Mouse (Mus musculus) midbrain, embryonic 14.5 days (tissue): ENCODE data around the gene Arl15. TPM values are rescaled to one million over a fixed set of nuclear protein-coding genes. Genes with fewer than 3 reads are reported as not detected.

Experiments used
- ATAC-seq: fragments of 200-750 bp; cut with Nextera tagmentation; 2 replicates; pipeline ENCODE4 v1.8.0; 2017; ENCODE audit warnings: moderate number of reproducible peaks, moderate library complexity; ENCODE audit not compliant: low FRiP score, low TSS enrichment
- DNase-seq: peaks from one replicate; pipeline ENCODE4 v3.0.0-alpha.2; 2015
- H3K27ac ChIP-seq: fragments of 300-500 bp; sonication (generic); replicated peaks from 2 replicates; pipeline ENCODE4 v1.5.1; 2014; ENCODE audit warnings: mild to moderate bottlenecking, low read depth, low read length, moderate library complexity
- H3K27me3 ChIP-seq: fragments of 300-500 bp; sonication (generic); 2 replicates; pipeline ENCODE4 v1.6.1; 2014; ENCODE audit warnings: low read length, control low read depth, mixed read lengths; ENCODE audit not compliant: control insufficient read depth, insufficient read depth
- H3K36me3 ChIP-seq: fragments of 300-500 bp; sonication (generic); 2 replicates; pipeline ENCODE4 v1.6.1; 2014; ENCODE audit warnings: low read length, control low read depth; ENCODE audit not compliant: control insufficient read depth, insufficient read depth
- H3K4me1 ChIP-seq: fragments of 300-500 bp; sonication (generic); 2 replicates; pipeline ENCODE4 v1.6.1; 2014; ENCODE audit warnings: mild to moderate bottlenecking, antibody characterized with exemption, low read length, control low read depth; ENCODE audit not compliant: control insufficient read depth, insufficient read depth
- H3K4me2 ChIP-seq: fragments of 300-500 bp; sonication (generic); 2 replicates; pipeline ENCODE4 v1.6.1; 2014; ENCODE audit warnings: mild to moderate bottlenecking, low read length, moderate library complexity
- H3K4me3 ChIP-seq: fragments of 300-500 bp; sonication (generic); replicated peaks from 2 replicates; pipeline ENCODE4 v1.5.1; 2014; ENCODE audit warnings: low read depth, low read length
- H3K9ac ChIP-seq: fragments of 300-500 bp; sonication (generic); replicated peaks from 2 replicates; pipeline ENCODE4 v1.6.1; 2014; ENCODE audit warnings: mild to moderate bottlenecking, low read length, moderate library complexity
- H3K9me3 ChIP-seq: fragments of 300-500 bp; sonication (generic); 2 replicates; pipeline ENCODE4 v1.6.1; 2016; ENCODE audit warnings: low read length, control low read depth, mixed read lengths; ENCODE audit not compliant: control insufficient read depth
- WGBS: fragments of 180-500 bp; shearing (Covaris S2); extraction: QIAGEN DNeasy Blood & Tissue Kit; methylation state at CpG from one replicate; pipeline ENCODE4 v1.1.7; 2014; 5-methylcytosine and 5-hydroxymethylcytosine counted together
- polyA plus RNA-seq: library from polyadenylated mRNA; unstranded; fragments of >200 nt; fragmentation: Nextera tagmentation; extraction: Ambion mirVana; gene quantifications from 2 replicates; pipeline ENCODE4 v1.2.1, GENCODE M21; 2014

Arl15 gene
- polyA plus RNA-seq, 1 experiment from 2014 or later, result 24.5 TPM

GRCm38 (mm10) chr13:113830805-113831204 lies 36.5 kb downstream of the Arl15 start:
- no peaks in the 10 kb centered on the region for H3K36me3 ChIP-seq
- no peaks in the 10 kb centered on the region for H3K4me1 ChIP-seq
- no peak for DNase-seq
- 0 out of 2 replicates have a peak, but pooled peaks cover 8% of the 10 kb centered on the region for H3K9me3 ChIP-seq
- no peak overlapping the region for H3K4me3 ChIP-seq
- WGBS, result 89% methylated on average over 3 of the region's 3 CpGs
- H3K27me3 ChIP-seq, result no peaks in the 10 kb centered on the region
- H3K27ac ChIP-seq, result no peak overlapping the region
- no peak overlapping the region for H3K9ac ChIP-seq
- no peak for ATAC-seq
- H3K4me2 ChIP-seq, result no peak overlapping the region

DNA sequence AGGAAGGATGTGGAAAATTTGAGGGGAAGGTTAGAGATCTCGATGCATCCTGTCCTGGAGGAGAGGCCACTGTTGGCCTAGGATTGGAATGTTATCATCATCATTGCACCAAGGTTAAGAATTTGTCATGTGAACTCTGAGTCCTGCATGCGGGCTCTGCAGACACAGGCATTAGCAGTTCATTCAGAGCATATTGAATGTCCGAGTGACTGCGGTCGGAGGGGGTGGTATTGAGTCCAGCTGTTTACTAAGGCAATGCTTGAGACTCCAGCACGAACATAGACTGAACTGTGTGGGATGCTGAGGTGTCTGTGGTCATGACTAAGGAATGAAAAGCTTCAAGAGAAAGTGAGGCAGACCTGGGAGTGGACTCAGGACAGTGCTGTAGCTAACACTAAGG lies 38.6 kb downstream of the Arl15 start:
- Histone ChIP-seq H3K27me3 (no peaks in the 10 kb centered on the region), H3K4me1 (no peaks in the 10 kb centered on the region), H3K4me3 (no peak overlapping the region), H3K9ac (no peak overlapping the region), H3K4me2 (no peak overlapping the region), H3K27ac (no peak overlapping the region), H3K9me3 (0 out of 2 replicates have a peak, but pooled peaks cover 8% of the 10 kb centered on the region), H3K36me3 (no peaks in the 10 kb centered on the region)
- no peak for DNase-seq
- WGBS, result 96% methylated on average over 6 of the region's 6 CpGs
- ATAC-seq, result no peak

GRCm38 (mm10) chr13:113835921-113836320 lies 41.6 kb downstream of the Arl15 start:
- Histone ChIP-seq H3K27me3 (no peaks in the 10 kb centered on the region), H3K4me3 (no peak overlapping the region), H3K9me3 (0 out of 2 replicates have a peak, but pooled peaks cover 4% of the 10 kb centered on the region), H3K27ac (no peak overlapping the region), H3K4me1 (no peaks in the 10 kb centered on the region), H3K36me3 (no peaks in the 10 kb centered on the region), H3K9ac (no peak overlapping the region), H3K4me2 (no peak overlapping the region)
- DNase-seq (no peak), ATAC-seq (no peak)
- WGBS, result 92% methylated on average over 6 of the region's 6 CpGs

DNA sequence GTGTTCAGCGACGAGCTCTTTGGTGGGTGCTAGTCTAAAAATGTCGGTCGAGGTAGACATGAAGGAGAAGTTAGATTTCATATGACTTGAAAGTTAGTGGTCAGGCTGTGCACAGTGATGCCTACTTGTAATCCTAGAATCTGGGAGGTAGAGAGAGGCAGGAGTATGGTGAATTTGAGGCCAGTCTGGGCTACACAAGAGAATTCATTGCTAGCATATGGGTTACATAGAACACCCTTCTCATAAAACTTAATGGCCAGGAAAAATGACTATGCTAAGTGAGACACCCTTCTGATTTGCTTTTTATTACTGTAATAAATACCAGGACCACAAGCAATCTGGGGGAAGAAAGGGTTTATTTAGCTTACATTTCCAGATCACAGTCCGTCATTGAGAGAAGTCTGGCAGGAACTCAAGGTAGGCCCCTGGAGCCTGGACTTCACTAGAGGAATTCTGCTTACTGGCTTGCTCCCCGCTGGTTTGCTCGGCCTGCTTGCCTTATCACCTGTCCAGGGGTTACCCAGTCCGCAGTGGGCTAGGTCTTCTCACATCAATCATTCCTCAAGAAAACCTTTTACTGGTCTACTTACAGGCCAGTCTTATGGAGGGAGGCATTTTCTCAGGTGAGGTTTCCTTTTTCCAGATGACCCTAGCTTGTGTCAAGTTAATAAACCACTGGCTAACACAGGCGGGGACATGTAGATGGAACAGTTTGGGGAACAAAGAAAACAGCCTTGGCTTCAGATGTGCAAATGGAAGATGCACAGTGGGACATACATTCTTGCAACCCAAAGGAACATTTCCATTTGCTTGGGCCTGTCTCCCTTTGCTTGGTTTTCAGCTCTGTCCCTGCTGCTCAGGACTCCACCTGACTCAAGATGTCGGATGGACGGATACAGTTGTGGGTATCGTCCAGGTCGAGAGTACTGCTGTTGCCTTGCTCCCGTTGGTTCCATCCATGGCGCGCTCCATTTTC lies 44.6 kb downstream of the Arl15 start:
- no peak overlapping the region for H3K27ac ChIP-seq
- no peak for DNase-seq

DNA sequence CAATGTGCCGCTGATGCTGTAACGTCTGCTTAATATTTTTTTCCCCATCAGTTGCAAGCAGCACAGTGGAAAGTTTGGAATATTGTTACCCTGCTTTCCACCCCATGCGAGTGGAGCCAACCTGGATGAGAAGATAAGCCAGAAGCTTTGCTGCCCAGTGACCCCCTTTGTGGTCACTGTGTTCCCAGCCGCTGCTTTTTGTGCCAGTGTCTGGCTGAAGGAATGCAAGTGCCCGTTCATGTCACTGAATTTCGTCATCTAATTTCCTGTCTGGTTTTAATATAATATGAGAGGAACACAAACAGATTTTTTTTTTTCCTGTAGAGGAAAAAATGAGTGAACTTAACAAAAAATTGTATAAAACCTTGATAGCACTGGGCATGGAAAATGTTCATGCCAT lies 46.1 kb downstream of the Arl15 start:
- WGBS, result 92% methylated on average over 6 of the region's 6 CpGs
- H3K4me1 ChIP-seq, result no peaks in the 10 kb centered on the region
- no peaks in the 10 kb centered on the region for H3K36me3 ChIP-seq
- no peak overlapping the region for H3K4me2 ChIP-seq
- DNase-seq (no peak), ATAC-seq (no peak)
- H3K9ac ChIP-seq, result no peak overlapping the region
- H3K27ac ChIP-seq, result no peak overlapping the region
- no peaks in the 10 kb centered on the region for H3K27me3 ChIP-seq
- no peaks in the 10 kb centered on the region for H3K9me3 ChIP-seq
- no peak overlapping the region for H3K4me3 ChIP-seq

More for the DNA sequence above, 44.6 kb downstream of the Arl15 start:
- Histone ChIP-seq H3K9ac (no peak overlapping the region), H3K4me3 (no peak overlapping the region), H3K4me2 (no peak overlapping the region), H3K4me1 (no peaks in the 10 kb centered on the region), H3K36me3 (no peaks in the 10 kb centered on the region), H3K27me3 (no peaks in the 10 kb centered on the region), H3K9me3 (no peaks in the 10 kb centered on the region)
- ATAC-seq, result no peak
- 96% methylated on average over 16 of the region's 16 CpGs for WGBS

DNA sequence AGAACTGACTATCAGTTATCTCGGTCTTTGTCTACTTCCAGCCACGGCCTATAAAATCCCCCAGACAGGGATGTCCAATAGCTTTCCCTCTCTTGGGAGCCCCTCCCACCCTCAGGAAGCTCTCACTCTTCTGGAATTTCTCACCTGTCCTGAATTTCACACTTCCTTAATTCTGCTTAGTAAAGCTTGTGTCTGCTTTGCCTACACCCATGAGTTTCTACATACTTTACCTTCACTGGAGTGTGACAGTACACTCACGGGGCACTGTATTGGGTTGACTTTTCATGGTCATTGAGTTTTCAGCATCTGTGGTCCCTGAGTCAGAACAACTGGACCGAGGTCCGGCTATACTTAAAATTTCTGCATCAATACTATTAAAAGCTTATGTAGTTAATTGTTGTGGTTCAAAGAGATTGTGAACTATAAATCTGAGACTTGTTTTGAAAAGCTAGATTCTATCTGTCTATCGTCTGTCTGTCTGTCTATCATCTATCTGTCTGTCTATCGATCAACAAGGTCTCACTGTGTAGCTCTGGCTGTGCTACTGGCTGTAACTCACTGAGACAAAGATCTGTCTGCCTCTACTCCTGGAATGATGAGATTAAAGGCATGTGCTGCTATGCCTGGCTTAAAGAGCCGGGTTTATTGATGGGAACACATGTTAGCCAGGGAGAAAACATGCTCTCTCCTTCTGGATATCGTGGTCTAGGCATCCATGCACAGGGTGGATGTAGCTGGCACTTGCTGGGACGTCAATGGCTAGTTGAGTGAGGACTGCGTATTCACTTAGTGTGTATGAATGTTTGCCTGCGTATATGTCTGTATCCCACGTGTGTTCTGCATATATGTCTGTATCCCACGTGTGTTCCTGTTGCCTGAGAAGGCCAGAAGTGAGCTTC lies 48.4 kb downstream of the Arl15 start:
- H3K9me3 ChIP-seq, result no peaks in the 10 kb centered on the region
- WGBS, result 92% methylated on average over 14 of the region's 14 CpGs
- DNase-seq (no peak), ATAC-seq (no peak)
- no peak overlapping the region for H3K27ac ChIP-seq
- no peak overlapping the region for H3K4me3 ChIP-seq
- H3K36me3 ChIP-seq, result no peaks in the 10 kb centered on the region
- H3K4me1 ChIP-seq, result no peaks in the 10 kb centered on the region
- H3K4me2 ChIP-seq, result no peak overlapping the region
- no peaks in the 10 kb centered on the region for H3K27me3 ChIP-seq
- H3K9ac ChIP-seq, result no peak overlapping the region

DNA sequence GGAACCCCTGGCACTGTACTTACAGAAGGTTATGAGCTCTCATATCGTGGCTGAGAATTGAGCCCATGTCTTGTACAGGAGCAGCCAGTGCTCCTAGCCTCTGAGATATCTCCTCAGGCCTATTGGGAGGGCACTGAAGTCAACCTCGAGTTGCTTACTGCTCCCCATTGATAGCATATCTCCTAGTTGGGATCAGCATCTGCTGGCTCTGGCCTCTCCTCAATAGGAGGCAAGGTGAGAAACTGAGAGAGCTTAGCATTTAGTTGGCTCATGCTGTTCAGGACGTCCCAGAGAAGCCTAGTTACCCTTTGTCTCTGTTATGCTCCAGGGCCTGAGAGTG lies 49.0 kb downstream of the Arl15 start:
- 80% methylated on average over 3 of the region's 3 CpGs for WGBS
- ATAC-seq, result no peak

DNA sequence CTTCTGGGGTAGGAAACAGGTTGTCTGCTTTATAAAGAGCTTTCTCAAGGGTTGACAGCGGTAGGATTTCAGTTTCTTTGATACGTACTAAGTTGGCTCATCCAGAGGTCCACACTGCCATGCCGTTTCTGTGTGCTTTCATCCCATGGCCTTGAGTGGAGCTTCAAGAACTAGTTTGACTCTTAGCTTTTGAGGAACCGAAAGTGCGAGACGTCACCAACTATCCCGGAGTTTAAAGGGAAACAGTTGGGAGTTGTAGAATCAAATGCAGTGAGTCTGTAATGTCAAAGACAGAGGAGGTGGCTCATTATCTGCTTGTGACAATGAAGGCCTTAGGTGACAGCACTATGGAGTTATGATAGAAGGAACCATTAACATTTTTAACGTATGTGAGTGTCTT lies 49.6 kb downstream of the Arl15 start:
- DNase-seq (no peak), ATAC-seq (no peak)
- Histone ChIP-seq H3K27ac (no peak overlapping the region), H3K27me3 (no peaks in the 10 kb centered on the region), H3K4me3 (no peak overlapping the region), H3K9me3 (no peaks in the 10 kb centered on the region), H3K4me1 (no peaks in the 10 kb centered on the region), H3K4me2 (no peak overlapping the region), H3K36me3 (no peaks in the 10 kb centered on the region), H3K9ac (no peak overlapping the region)
- WGBS, result 96% methylated on average over 8 of the region's 8 CpGs

More for the DNA sequence above, 49.0 kb downstream of the Arl15 start:
- Histone ChIP-seq H3K9ac (no peak overlapping the region), H3K27ac (no peak overlapping the region), H3K4me3 (no peak overlapping the region), H3K4me1 (no peaks in the 10 kb centered on the region), H3K27me3 (no peaks in the 10 kb centered on the region), H3K9me3 (no peaks in the 10 kb centered on the region), H3K36me3 (no peaks in the 10 kb centered on the region), H3K4me2 (no peak overlapping the region)
- no peak for DNase-seq
